Comparison of ENCODE assay signal across 8 mouse cellular contexts in the genomic region with DNA sequence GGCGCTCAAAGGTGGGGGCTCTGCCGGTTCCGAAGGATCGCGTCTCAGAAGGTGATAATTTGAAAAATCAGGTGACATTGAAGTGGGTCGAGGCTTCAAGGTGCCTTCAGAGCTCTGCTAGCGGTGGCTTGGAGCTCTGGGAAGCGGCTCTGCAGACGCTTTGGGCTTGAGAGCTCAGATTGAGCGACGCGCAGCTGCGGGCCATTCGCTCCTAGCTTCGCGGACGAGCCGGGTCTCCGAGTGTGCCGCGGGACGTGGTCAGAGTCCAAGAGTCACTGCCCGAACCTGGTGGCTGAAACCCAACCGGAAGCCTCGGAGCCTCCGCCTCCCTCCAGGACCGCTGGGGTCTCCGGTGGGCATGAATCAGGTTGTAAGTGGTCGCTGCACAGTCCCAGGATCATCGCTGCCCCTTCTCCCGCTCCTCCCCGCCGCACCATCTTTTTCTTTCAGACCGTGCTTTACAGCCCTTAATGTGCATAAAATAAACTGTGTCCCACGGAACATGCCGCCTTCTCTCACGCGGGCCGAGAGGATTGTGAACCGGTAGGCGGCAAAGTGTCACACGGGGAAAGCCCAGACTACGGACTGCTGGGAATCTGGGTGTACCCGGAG. TPM values are rescaled to one million over a fixed set of nuclear protein-coding genes. Genes with fewer than 3 reads are reported as not detected.
DNase-seq lines count a peak whose midpoint lies in the region; ATAC-seq lines count a peak whose summit lies in the region.

No protein-coding gene starts in this region.

- DNase-seq in adrenal gland, adult 2 months, result peak; percentile 34
- no peak for DNase-seq in adrenal gland, postnatal 25 days
- DNase-seq in embryonic facial prominence, embryonic 11.5 days (ENCODE audit: low spot score), result peak; percentile 41
- no peak for DNase-seq in left cerebral cortex, postnatal 4 days
- DNase-seq in spleen, postnatal 4 days (ENCODE audit: low spot score in 2 of 2), result no peak
- DNase-seq in layer of hippocampus, postnatal 25 days (ENCODE audit: extremely low spot score in 1 of 2, low spot score in 1 of 2), result no peak

- H3K9me3 ChIP-seq in embryonic facial prominence, embryonic 11.5 days (replicated peaks; ENCODE audit: control insufficient read depth, low read length), result no peaks in the 10 kb centered on the region
- no peaks in the 10 kb centered on the region for H3K9me3 ChIP-seq in hindbrain, embryonic 15.5 days
- H3K9me3 ChIP-seq in liver, embryonic 16.5 days (replicated peaks; ENCODE audit: control insufficient read depth, low read length), result no peaks in the 10 kb centered on the region

- no peak overlapping the region for H3K27ac ChIP-seq in embryonic facial prominence, embryonic 11.5 days (replicated peaks; ENCODE audit: low read depth, low read length)
- no peak overlapping the region for H3K27ac ChIP-seq in hindbrain, embryonic 15.5 days (replicated peaks)
- H3K27ac ChIP-seq in liver, embryonic 16.5 days (ENCODE audit: low read length), result no peak overlapping the region

- under 1% methylated on average over 44 of the region's 44 CpGs for WGBS in embryonic facial prominence, embryonic 11.5 days
- under 1% methylated on average over 44 of the region's 44 CpGs for WGBS in hindbrain, embryonic 15.5 days
- WGBS in liver, embryonic 16.5 days (ENCODE audit: insufficient replicate concordance), result 1% methylated on average over 44 of the region's 44 CpGs

- peaks cover 64% of the 10 kb centered on the region for H3K27me3 ChIP-seq in embryonic facial prominence, embryonic 11.5 days (ENCODE audit: control insufficient read depth, insufficient read depth, low read length)
- peaks cover 83% of the 10 kb centered on the region for H3K27me3 ChIP-seq in hindbrain, embryonic 15.5 days
- H3K27me3 ChIP-seq in liver, embryonic 16.5 days (ENCODE audit: control insufficient read depth, insufficient read depth, low read depth, low read length), result peaks cover 83% of the 10 kb centered on the region

- no peaks in the 10 kb centered on the region for H3K4me1 ChIP-seq in embryonic facial prominence, embryonic 11.5 days (ENCODE audit: control insufficient read depth, insufficient read depth, low read length)
- H3K4me1 ChIP-seq in hindbrain, embryonic 15.5 days (replicated peaks), result peaks cover 10% of the 10 kb centered on the region
- no peaks in the 10 kb centered on the region; the same call in 1 of the 2 replicates for H3K4me1 ChIP-seq in liver, embryonic 16.5 days (ENCODE audit: control insufficient read depth, low read depth, low read length)

- intact Hi-C loops in left cerebral cortex, postnatal 4 days (cut with DNase I), result no loop called here

- no peak for ATAC-seq in embryonic facial prominence, embryonic 11.5 days (replicated peaks; ENCODE audit: insufficient number of reproducible peaks, low FRiP score, low TSS enrichment, low read depth)
- no peak for ATAC-seq in hindbrain, embryonic 15.5 days (ENCODE audit: low FRiP score, low read depth)
- ATAC-seq in liver, embryonic 16.5 days (ENCODE audit: low read depth), result no peak

- H3K9ac ChIP-seq in embryonic facial prominence, embryonic 11.5 days (replicated peaks; ENCODE audit: low read length), result no peak overlapping the region
- no peak overlapping the region for H3K9ac ChIP-seq in hindbrain, embryonic 15.5 days
- H3K9ac ChIP-seq in liver, embryonic 16.5 days (ENCODE audit: low read depth, low read length), result no peak overlapping the region

- peak overlapping the region; percentile 16; the same call in 1 of the 2 replicates for H3K4me2 ChIP-seq in embryonic facial prominence, embryonic 11.5 days (ENCODE audit: low read depth, low read length)
- H3K4me2 ChIP-seq in hindbrain, embryonic 15.5 days, result peak overlapping the region; percentile 20
- peak overlapping the region; percentile 45 for H3K4me2 ChIP-seq in liver, embryonic 16.5 days (ENCODE audit: low read depth, low read length)

- H3K4me3 ChIP-seq in embryonic facial prominence, embryonic 11.5 days (ENCODE audit: low read depth, low read length), result peak overlapping the region; percentile 21
- H3K4me3 ChIP-seq in hindbrain, embryonic 15.5 days, result no peak overlapping the region; the same call in 1 of the 2 replicates
- H3K4me3 ChIP-seq in liver, embryonic 16.5 days (ENCODE audit: low read depth, low read length), result peak overlapping the region; percentile 38

- no peaks in the 10 kb centered on the region for H3K36me3 ChIP-seq in embryonic facial prominence, embryonic 11.5 days (replicated peaks; ENCODE audit: control insufficient read depth, insufficient read depth, low read depth, low read length)
- no peaks in the 10 kb centered on the region for H3K36me3 ChIP-seq in hindbrain, embryonic 15.5 days
- no peaks in the 10 kb centered on the region for H3K36me3 ChIP-seq in liver, embryonic 16.5 days (ENCODE audit: control insufficient read depth, insufficient read depth)

RNA-seq across cellular contexts. Expression of a gene that starts 5.0 kb away (rescaled TPM):
- total RNA-seq in adrenal gland, adult 2 months (2021), result not detected
- polyA plus RNA-seq in adrenal gland, adult 2 months (2012; rRNA removed), result 0.16 and 0.26 TPM in 2 replicates
- total RNA-seq in adrenal gland, postnatal 25 days (2021), result not detected in 2 replicates
- 1.8 and 2.2 TPM in 2 replicates for polyA plus RNA-seq in embryonic facial prominence, embryonic 11.5 days (2014; fragmentation: Nextera tagmentation; extraction: Ambion mirVana)
- 0.09 TPM in 1 of 2 replicates, not detected in the other for polyA plus RNA-seq in hindbrain, embryonic 15.5 days (2015; fragmentation: Nextera tagmentation; extraction: Ambion mirVana)
- polyA plus RNA-seq in liver, embryonic 16.5 days (2015; fragmentation: Nextera tagmentation; extraction: Ambion mirVana), result not detected in 2 replicates
- total RNA-seq in left cerebral cortex, postnatal 4 days (2021), result not detected
- total RNA-seq in layer of hippocampus, postnatal 25 days (2021), result not detected

Comparison
In these comparisons a context has a peak if more than half of its experiments do, and no peak if none do; other contexts are left out.
1. DNase-seq: peak in adrenal gland, adult 2 months (single experiment) and embryonic facial prominence, embryonic 11.5 days (single experiment); none in adrenal gland, postnatal 25 days (single experiment), left cerebral cortex, postnatal 4 days (single experiment), spleen, postnatal 4 days (0 of 2) and layer of hippocampus, postnatal 25 days (0 of 2).
2. Peak in every context shown above with its lines, with median percentiles within 50 percentile points of each other: H3K4me2 ChIP-seq.